Mouse (Mus musculus) adrenal gland (tissue): ENCODE data around the gene Prr11.

Experiments
- intact Hi-C: fragments of 180-260 bp; cut with DNase I; formaldehyde crosslinking; loops from one replicate; pipeline ENCODE4 v1.15.1; 2025
- long read RNA-seq, 2 experiments: library from polyadenylated mRNA; unstranded; transcript quantifications; one replicate each; pipeline ENCODE4 v2.0.0; 2020; ENCODE audit warnings: borderline replicate concordance in 1 of 2; ENCODE audit not compliant: insufficient replicate concordance in 1 of 2

Prr11 gene
- long read RNA-seq, experiment 1: 0 reads
- long read RNA-seq, experiment 2: 0 reads

DNA sequence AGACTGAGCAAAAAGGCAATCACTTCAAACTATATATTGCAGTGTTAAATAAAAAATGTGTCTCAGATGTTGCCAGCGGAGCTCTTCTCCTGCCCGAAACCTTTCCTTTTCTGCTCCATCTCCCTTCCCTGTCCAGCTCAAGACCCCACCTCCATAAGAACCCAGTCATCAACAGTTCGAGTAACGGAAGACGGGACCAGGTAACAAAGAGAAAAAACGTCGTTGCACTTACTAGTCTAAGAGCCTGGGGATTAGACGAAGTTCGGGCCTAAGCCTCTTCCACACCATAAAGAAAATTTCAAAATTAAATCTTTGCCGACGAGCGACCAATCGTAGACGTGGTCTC is at the start of gene Prr11:
Prr11 (minus strand) TSS at position 300 of the 346 bp plus-strand sequence.
- intact Hi-C loops: no loop called here

DNA sequence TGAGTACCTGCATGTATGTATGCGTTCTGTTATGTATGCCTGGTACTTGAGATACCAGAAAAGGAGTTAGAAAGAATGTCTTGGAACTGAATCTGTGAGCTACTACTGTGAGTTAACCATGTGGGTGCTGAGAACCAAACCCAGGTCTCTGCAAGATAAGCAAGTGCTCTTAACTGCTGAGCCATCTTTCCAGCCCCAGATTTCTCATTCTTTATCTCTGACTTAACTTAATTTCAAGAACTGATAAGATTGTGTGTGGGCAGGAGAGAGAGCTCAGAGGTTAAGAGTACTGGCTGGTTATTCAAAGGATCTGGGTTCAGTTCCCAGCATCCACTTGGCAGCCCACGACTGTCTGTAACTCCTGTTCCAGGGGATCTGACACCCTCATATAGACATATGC is 49.5 kb upstream of the Prr11 start:
- intact Hi-C loops: no loop called here

DNA sequence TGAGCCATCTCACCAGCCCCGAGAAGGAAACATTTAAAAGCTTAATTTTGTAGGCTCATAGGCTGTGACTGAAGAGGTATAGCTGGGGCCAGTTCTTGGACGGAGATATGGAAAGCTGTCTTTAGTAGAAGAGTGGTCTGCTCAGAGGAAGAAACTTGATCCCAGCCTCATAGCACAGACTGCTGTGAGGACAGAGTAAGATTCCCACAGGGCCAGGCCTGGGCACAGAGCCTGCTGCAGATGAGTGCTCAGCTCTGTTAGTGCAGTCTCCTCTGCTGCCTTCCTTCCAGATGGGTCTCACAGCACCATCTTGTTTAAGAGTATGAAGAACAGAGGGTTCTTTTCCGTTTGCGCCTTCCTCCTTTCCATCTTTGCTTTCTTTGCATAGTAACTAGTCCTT is 27.7 kb upstream of the Prr11 start:
- intact Hi-C loops: no loop called here

DNA sequence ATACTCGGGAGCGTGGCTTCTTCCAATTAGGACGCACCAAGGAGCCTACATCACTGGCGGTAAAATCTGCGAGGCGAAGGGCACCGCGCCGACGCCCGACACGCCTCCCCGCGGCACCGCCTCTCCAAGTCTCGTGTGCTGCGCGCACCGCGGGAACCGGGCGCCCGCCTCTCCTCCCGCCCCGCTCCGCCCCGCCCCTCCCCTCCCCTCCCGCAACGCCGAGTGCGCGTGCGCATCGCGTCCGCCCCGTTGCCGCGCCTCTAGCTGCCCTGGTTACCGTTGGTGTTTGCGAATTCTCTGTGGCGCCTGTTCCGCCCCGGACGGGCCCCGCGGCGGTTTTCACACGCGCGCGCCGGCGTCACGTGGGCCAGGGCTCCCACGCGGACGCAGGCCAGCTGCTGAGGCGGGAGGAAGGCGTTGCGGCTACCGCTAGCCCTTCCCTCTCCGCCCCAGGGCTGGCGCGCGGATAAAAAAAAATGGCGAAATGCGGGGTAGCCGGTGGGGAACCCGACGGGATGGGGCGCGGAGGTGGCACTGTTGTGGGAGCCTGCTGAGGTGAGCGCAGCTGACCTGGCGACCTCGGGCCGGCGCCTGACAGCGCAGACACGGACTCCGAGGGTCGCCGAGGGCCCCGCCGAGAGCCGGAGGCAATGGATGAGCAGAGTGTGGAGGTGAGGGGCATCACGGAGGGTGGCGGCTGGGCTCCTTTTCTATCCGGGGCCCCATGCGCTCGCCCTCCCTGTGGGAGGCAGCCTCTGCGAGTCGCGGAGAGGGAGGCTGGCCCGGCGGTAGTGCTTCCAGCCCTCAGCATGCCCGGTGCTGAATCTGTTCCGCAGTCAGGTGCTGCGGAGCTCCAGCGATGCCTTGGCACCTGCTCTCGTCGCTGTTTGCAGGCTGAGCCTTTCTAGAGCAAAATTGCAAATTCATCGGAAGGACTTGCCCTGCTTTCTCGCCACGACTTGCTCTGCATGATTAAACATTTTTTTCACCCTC is 18.6 kb upstream of the Prr11 start, which contains the start of gene Trim37:
Trim37 (plus strand) TSS at position 254 of the 993 bp plus-strand sequence.
- intact Hi-C loops: no loop called here

DNA sequence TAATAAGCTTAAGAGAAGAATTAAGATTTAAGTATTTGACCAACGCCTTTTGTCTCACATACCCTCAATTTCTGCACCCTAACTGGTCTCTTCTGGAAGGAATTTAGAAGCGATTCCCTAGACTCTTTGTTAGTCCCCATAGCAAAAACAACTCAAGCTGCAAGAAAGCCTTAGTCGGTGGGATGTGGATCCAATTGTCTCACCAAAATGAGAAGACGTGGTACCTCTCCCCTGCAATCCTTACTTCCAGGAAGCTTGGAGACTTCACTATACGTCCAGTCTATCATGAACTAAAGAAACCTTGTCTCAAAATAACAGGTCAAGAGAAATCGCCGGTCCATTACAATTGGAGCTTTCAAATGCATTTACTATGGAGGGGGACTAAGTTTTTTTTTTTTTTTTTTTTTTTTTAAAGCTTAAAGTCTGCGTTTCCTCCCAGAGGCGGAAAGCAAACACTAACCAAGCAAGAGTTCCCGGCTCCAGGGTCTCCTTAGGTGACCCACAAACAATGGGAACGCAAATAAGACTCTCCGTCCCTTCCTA is 17.8 kb upstream of the Prr11 start:
- intact Hi-C loops: no loop called here

DNA sequence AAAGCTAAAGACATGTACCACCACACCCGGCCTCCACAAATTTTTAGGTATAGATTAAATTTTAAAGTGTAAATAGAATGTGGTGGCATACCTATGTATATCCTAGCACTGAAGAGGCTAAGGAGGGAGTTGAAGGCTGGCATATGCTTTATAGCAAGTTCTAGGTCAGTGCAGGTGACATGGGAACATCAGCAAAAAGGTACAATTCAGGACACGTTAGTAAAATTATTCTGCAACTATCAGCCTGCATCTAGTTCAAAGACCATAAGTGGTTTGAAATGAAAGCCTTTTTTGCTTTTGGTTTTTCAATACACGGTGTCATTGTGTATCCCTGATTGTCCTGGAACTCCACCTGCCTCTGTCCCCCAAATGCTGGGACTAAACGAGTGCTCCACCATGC is 17.1 kb upstream of the Prr11 start:
- intact Hi-C loops: no loop called here

GRCm38 (mm10) chr11:87121864-87122263 is 13.4 kb upstream of the Prr11 start:
- intact Hi-C loops: no loop called here

DNA sequence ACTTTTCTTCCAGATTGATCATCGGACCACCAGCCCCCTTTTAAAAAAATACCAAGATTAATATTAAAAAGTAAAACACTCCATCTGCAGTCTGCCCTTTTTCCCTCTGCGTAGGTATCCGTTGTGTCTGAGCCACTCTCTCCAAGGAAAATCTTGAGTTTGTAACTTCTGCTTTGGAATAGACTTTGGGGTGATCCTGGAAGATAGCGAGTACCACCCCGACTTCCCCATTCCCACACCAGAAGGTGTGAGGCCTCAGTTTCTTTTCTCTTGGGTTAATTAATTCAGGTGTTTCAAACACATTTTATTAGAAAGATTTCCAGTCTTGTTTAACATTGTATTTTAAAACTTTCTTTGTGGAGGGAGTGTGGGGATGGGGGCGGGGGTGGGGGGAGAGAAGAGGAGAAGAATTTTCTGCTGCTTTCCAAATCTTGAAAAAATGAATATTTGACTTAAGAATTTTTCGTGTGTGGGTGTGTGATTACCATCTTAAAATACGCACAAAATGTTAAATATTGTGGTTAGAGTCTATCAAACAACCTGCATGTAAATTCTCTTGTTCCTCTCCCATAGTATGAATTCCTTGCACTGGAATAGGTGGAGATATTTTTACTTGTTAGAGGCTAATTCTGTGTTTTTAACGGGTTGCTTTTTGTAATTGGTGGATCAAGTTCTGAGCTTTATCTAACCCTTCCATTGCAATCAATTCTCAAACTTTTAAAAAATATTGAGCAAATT is 1.8 kb upstream of the Prr11 start:
- intact Hi-C loops: no loop called here

- intact Hi-C loops: no loop called here
Measured at GRCm38 (mm10) chr11:87109519-87110171, 1.1 kb upstream of the Prr11 start.

DNA sequence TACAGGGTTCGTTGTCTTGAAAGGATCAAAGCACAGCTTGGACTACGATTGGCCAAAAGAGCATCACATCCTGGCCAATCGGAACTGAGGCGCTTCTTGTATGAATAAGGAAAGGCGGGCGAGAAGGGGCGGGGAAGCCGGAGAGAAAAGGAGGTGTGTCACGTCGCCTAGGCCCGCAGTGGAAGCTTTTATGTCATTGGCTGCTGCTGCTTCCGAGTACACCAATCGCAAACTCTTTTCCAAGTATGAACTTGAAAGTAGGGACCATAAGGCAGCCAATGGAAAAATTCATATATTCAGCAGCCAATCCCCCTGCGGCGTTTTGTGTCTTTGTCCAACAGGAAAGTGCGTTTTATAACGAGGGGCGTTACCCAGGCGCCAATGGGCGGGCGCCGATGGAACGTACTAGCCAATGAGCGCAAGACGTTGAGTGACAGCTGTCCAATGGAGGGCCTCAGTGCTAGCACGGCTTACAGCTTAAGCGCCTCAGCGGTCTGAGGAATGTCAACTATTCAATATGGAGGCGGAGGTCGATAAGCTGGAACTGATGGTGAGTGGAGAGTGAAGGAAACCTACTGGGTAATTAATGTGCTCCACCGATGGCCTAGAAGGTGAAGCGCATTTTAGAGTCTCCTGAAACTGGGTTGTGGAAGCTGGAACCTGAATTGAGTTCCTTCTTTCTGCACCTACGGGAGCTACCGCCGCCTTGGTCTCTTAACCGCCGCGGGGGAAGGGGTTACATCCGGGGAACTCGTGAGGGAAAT is 429 bp upstream of the Prr11 start, which contains the start of gene Ska2:
Ska2 (plus strand) TSS at position 480 of the 764 bp plus-strand sequence.
- intact Hi-C loops: no loop called here

DNA sequence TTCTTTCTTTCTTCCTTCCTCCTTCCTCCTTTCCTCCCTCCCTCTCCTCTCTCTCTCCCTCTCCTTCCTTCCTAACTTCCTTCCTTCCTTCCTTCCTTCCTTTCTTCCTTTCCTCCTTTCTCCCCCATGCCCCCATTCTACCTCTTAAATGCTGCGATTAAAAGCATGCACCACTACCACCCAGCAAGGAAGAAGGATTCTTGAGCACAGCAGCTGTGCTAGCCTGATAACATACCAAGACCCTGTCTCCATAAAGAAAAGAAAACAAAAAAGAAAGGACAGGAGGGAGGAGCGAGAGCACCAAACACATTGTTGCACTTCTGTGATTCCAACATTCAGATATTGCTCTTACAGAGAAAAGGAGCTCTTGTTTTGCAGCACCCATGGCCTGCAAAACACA is 21.4 kb downstream of the Prr11 start:
- intact Hi-C loops: loop anchor here (10.0 kb wide), 1 partner anchor 182 kb away; no protein-coding TSS in a partner anchor

GRCm38 (mm10) chr11:87086290-87086984 is 22.1 kb downstream of the Prr11 start, which contains the start of gene Smg8:
Smg8 (minus strand) TSS chr11:87086774.
- intact Hi-C loops: loop anchor here (10.0 kb wide), 1 partner anchor 182 kb away; no protein-coding TSS in a partner anchor

GRCm38 (mm10) chr11:87085461-87085860 is 23.0 kb downstream of the Prr11 start:
- intact Hi-C loops: loop anchor here (10.0 kb wide), 1 partner anchor 181 kb away; no protein-coding TSS in a partner anchor

- intact Hi-C loops: loop anchor here (10.0 kb wide), 1 partner anchor 179 kb away; no protein-coding TSS in a partner anchor
Measured at GRCm38 (mm10) chr11:87083712-87084111, 24.8 kb downstream of the Prr11 start.

DNA sequence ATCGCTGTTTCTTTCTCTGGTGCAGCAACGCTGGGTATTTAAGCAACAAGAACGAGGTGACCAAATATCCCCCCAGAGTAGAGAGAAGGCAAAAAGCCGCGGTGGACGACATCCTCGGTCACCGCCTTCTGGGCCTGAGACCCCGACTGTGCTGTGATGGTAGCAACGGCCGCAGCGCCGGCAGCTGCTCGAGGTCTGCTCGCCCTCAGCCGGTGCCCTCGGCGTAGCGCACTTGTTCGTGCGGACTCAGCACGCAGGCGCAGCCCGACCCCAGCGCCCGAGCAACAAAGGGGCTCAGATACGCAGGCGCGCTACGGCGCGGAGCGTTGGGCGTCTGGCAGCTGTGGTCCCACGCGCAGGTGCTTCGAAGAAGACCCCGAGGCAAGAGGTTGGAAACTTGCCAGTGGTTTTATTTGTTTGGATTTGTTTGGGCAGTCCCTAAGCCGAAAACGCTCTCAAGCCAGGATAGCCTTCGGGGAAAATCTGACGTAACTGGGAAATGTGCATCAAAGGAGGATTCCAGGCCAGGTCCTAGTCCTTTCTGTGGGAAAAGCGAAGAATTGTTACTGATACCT is 34.6 kb downstream of the Prr11 start, which contains the start of gene Gdpd1:
Gdpd1 (minus strand) TSS at position 197 of the 575 bp plus-strand sequence.
- intact Hi-C loops: no loop called here

DNA sequence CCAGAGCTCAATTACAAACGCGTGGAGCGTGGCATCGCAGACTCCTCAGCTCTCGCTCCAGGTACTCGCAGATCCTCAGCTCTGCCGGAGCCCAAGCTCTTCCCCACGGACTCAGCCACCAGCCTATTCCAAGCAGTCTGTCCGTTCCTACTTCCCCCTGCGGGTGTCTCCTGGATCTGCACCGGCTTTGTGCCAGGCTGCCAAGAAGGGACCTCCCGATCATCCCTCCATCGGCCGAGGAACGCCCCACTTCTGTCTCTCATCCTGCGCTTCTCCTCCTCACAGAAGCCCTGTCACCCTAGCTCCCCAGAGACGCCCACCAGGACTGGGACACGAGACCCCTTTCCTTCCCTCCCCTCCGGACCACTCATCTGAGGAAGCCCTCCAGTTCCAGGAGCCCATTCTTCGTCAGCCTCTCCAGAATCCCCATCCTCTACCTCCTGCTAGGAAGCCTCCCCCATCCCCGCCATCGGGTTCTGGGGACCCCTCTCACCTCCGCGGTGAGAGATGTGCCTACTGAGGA is 35.1 kb downstream of the Prr11 start:
- intact Hi-C loops: no loop called here

DNA sequence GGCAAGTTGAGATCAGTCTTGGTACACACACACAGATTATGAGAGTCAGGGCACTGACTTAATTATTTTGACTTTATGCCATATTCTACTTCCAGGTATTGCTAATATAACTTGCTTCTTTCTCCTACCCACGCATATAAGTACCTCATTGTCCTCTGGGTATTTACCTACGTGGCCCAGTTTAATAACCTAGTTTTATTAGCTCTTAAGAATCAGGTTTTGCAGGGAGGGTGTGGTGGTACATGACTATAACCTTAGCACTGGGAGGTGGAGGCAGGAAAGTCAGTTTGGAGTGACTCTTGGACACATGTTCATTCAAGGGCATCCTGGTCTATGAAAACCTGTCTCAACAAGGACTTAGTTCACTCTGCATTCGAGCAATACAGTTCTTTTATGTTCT is 46.4 kb downstream of the Prr11 start:
- intact Hi-C loops: no loop called here

DNA sequence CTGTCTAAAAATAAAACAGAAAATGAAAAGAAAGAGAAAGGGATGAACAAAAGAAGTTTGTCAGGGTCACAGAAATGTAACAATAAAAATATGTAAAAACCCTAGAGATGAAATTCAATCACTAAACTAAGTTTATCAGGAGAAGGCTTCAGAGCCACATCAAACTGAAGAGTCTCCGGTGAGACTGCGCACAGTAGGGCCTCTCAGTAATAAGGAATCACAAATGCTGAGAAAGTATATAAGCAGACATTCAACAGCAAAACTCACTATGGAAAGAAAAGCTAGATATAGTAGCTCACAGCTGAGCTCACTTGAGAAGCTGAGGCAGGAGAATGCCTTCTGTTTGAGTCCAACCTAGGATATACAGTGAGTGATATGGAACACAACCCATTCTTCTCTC is 48.1 kb downstream of the Prr11 start:
- intact Hi-C loops: no loop called here

GRCm38 (mm10) chr11:87056286-87056685 is 52.2 kb downstream of the Prr11 start:
- intact Hi-C loops: no loop called here
